Mouse (Mus musculus): ENCODE results near the gene Ephb1. TPM values are rescaled to one million over a fixed set of nuclear protein-coding genes. Genes with fewer than 3 reads are reported as not detected.

The Ephb1 gene
- polyA plus RNA-seq, 1 experiment from 2014 or later, result 6.5 TPM

DNA sequence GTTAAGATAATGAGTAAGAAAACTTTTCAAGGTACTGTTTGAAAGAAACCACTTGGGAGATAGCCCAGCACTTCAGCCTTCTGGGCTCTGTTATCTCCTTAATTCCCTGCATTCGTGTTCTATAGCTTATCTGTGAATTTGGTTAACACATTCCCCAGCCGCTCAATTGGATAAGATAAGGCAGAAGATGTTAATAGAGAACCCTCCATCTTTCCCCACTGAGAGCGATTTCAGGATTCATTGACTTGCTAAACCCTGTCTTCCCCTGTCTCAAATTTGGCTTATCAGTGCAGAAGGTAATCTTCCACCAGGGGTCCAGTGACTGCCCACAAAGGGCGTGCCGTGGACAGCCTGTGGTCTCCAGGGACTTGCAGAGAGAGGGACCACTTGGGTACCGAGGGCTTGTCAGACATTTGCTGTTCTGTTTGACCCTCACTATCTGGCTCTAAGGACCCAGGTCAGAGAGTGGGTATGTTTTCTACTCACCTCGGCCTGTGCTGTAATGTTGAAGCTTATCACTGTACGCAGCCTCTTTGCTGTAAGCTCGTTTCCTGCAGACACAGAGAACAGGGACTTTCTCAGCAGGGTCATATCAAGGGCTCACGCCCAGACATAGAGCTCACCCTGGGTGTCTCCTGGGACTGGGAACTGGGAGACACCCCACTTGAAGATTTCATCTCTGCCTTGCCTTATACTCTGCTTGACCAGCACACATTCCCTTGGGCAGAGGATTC, 358.9 kb downstream of the Ephb1 start:
- 77% methylated on average over 10 of the region's 10 CpGs for WGBS
- Histone ChIP-seq H3K27ac (no peak overlapping the region), H3K4me1 (no peaks in the 10 kb centered on the region), H3K4me2 (replicated peaks) (no peak overlapping the region), H3K4me3 (no peak overlapping the region), H3K9ac (no peak overlapping the region), H3K9me3 (no peaks in the 10 kb centered on the region), H3K27me3 (no peaks in the 10 kb centered on the region), H3K36me3 (no peaks in the 10 kb centered on the region)
- ATAC-seq (ENCODE audit: insufficient number of reproducible peaks, insufficient read depth, low FRiP score, low TSS enrichment), result no peak

DNA sequence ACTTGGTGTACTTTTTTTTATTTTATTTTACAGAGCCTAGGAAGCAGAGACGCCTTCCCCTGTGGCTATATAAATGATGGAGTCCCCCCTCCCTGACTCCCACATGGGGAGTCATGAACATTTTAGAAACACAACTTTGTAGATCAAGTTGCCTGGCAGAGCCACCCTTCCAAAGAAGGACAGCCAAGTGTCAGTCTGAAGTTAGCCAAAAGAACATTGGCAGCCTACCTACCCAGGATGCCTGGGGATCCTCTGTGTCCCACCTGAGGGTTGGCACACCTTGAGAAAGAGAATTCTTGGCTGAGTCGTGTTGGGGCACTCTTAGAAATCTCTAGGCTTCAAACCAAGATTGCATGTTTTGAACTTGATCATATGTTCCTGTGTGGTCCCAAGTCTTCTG, 360.4 kb downstream of the Ephb1 start:
- Histone ChIP-seq H3K4me3 (no peak overlapping the region), H3K27me3 (no peaks in the 10 kb centered on the region), H3K4me1 (no peaks in the 10 kb centered on the region), H3K36me3 (no peaks in the 10 kb centered on the region), H3K9me3 (no peaks in the 10 kb centered on the region), H3K27ac (no peak overlapping the region), H3K4me2 (replicated peaks) (no peak overlapping the region), H3K9ac (no peak overlapping the region)
- ATAC-seq (ENCODE audit: insufficient number of reproducible peaks, insufficient read depth, low FRiP score, low TSS enrichment), result no peak
- WGBS, result 88% methylated on average over 2 of the region's 2 CpGs

DNA sequence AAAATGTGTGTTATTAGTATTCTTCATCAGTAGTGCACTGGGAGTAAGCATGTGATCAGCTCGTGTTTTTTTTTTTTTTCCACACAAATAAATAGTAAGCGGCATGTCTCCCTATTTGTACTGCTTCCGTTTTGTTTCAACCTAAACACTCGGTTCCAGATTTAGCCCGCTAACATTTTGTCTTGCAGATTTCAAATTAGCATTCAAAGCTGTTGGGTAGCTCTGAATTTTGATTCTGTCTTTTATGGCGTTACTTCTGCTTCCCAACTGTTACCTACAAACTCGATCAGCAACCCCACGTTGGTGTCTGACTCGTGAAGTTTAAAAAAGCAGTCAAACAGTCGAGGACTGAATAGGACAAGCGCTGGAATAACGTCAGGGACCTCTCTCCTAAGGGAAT, 363.7 kb downstream of the Ephb1 start:
- no peak for ATAC-seq (ENCODE audit: insufficient number of reproducible peaks, insufficient read depth, low FRiP score, low TSS enrichment)
- Histone ChIP-seq H3K27ac (no peak overlapping the region), H3K27me3 (no peaks in the 10 kb centered on the region), H3K4me2 (replicated peaks) (no peak overlapping the region), H3K9me3 (no peaks in the 10 kb centered on the region), H3K4me3 (no peak overlapping the region), H3K4me1 (no peaks in the 10 kb centered on the region), H3K9ac (no peak overlapping the region), H3K36me3 (no peaks in the 10 kb centered on the region)
- 84% methylated on average over 12 of the region's 12 CpGs for WGBS

DNA sequence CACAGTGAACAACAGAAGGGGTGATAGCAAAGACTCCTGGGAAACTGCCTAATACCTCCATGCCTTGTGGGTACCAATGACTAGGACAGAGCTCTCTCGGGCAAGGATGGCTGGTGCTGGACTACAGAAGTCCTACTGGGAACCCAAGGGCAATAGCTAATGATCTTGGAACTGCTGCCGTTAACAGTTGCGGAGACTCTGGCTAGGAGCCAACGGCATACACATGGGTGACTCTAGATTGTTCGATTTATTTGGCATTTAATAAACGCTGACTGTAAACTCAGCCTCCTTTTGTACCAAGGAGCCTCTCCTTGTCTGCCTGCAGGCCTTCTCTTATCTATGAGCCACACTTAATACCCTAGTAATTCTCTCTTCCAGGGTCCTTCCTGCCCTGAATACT, 364.5 kb downstream of the Ephb1 start:
- H3K9me3 ChIP-seq, result no peaks in the 10 kb centered on the region
- no peaks in the 10 kb centered on the region for H3K36me3 ChIP-seq
- no peaks in the 10 kb centered on the region for H3K4me1 ChIP-seq
- no peak overlapping the region for H3K27ac ChIP-seq
- H3K4me2 ChIP-seq (replicated peaks), result no peak overlapping the region
- H3K4me3 ChIP-seq, result no peak overlapping the region
- 91% methylated on average over 6 of the region's 6 CpGs for WGBS
- no peaks in the 10 kb centered on the region for H3K27me3 ChIP-seq
- no peak for ATAC-seq (ENCODE audit: insufficient number of reproducible peaks, insufficient read depth, low FRiP score, low TSS enrichment)
- H3K9ac ChIP-seq, result no peak overlapping the region

DNA sequence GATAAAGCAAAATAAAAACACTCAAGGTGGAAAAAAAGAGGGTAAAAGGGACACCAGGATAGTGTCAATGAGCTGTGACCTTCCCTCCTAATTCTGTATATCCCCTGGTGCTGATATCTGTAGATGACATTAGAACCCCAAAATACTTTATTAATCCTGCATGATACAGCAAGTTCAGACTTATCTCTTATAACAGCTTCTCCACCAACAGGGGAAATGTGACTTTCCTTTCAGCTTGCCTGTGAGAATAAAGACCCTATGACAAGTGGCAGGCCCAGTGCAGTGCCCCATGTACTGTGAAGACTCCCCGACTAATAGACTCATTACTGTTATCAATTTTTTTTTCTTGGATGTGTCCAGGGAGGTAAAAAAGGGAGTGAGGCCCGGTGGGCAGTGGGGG, 367.6 kb downstream of the Ephb1 start:
- WGBS, result 70% methylated on average over 2 of the region's 2 CpGs
- no peak for ATAC-seq (ENCODE audit: insufficient number of reproducible peaks, insufficient read depth, low FRiP score, low TSS enrichment)
- Histone ChIP-seq H3K9ac (no peak overlapping the region), H3K4me1 (no peaks in the 10 kb centered on the region), H3K4me3 (no peak overlapping the region), H3K9me3 (no peaks in the 10 kb centered on the region), H3K4me2 (replicated peaks) (no peak overlapping the region), H3K27ac (no peak overlapping the region), H3K36me3 (no peaks in the 10 kb centered on the region), H3K27me3 (no peaks in the 10 kb centered on the region)

DNA sequence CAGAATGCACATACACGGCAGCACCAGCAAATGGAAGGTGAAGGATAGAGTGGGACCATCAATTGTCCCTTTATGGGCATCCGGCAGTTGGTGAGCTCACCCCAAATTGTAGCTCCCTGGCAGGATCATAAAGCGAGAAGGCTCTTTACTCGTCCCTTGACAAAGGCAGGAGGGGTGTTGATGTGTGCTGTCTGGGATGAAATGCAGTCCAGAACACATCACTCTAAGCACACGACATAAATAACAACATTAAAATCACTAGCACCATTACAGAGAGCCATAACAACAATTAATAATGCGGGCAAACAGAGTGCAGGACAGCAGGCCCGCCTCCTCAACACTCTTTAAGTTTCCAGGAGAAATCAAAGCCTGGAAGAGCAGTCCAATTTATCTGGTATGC, 372.1 kb downstream of the Ephb1 start:
- Histone ChIP-seq H3K27ac (no peak overlapping the region), H3K9me3 (no peaks in the 10 kb centered on the region), H3K4me1 (no peaks in the 10 kb centered on the region), H3K9ac (no peak overlapping the region), H3K4me2 (replicated peaks) (no peak overlapping the region), H3K4me3 (no peak overlapping the region), H3K36me3 (no peaks in the 10 kb centered on the region), H3K27me3 (no peaks in the 10 kb centered on the region)
- ATAC-seq (ENCODE audit: insufficient number of reproducible peaks, insufficient read depth, low FRiP score, low TSS enrichment), result no peak
- WGBS, result 87% methylated on average over 7 of the region's 7 CpGs

DNA sequence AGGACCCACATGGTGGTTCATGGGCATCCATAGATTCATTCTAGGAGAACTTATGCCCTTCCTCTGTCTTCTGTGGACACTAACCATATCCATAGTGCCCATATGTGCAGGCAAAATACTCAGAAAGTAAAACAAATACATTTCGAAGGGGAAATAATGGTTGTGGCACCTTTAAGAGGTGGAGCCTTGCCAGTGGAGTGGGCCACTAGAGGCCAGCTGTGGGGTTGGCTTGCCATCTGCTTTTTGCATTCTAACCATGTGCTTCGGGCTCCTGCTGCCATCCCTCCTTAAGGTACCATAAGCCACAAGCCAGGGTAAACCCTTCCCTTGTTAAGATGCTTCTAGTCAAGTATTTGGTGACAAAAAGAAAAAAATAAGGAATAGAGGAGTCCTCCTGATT, 373.3 kb downstream of the Ephb1 start:
- no peaks in the 10 kb centered on the region for H3K36me3 ChIP-seq
- H3K9ac ChIP-seq, result no peak overlapping the region
- H3K4me2 ChIP-seq (replicated peaks), result no peak overlapping the region
- H3K4me3 ChIP-seq, result no peak overlapping the region
- 79% methylated on average over 2 of the region's 2 CpGs for whole genome bisulfite sequencing
- ATAC-seq (ENCODE audit: insufficient number of reproducible peaks, insufficient read depth, low FRiP score, low TSS enrichment), result no peak
- no peaks in the 10 kb centered on the region for H3K27me3 ChIP-seq
- H3K27ac ChIP-seq, result no peak overlapping the region
- no peaks in the 10 kb centered on the region for H3K9me3 ChIP-seq
- H3K4me1 ChIP-seq, result no peaks in the 10 kb centered on the region

DNA sequence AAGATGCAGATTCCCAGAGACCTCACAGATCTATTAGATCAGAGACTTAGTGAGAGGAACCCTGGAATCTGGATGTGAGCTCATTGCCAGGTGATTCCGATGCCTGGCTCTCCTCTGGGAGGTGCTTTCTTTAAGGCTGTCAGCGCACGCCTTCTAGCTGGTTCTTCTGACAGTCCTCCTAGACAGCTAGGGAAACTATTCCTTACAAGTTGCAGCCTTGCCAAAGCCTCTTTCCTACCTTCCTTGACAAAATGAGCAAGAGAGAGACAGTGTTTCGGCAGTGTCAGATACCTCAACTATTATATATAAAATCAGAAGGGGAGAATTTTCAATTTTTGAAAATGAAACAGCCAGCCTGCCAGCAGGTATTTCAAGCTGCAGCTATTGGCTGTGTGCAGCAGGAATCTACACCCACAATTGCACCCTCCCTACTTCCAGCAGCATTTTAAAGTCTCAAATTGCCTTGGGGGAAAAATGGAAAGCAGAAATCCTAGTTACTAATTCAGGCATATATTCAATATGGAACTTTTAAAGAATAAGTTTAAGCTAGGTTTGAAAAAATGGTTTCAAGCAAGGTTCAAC, 377.5 kb downstream of the Ephb1 start:
- Histone ChIP-seq H3K9me3 (no peaks in the 10 kb centered on the region), H3K4me1 (no peaks in the 10 kb centered on the region), H3K4me2 (replicated peaks) (no peak overlapping the region), H3K27ac (no peak overlapping the region), H3K27me3 (no peaks in the 10 kb centered on the region), H3K4me3 (no peak overlapping the region), H3K9ac (no peak overlapping the region), H3K36me3 (no peaks in the 10 kb centered on the region)
- no peak for ATAC-seq (ENCODE audit: insufficient number of reproducible peaks, insufficient read depth, low FRiP score, low TSS enrichment)
- 94% methylated on average over 4 of the region's 4 CpGs for WGBS

DNA sequence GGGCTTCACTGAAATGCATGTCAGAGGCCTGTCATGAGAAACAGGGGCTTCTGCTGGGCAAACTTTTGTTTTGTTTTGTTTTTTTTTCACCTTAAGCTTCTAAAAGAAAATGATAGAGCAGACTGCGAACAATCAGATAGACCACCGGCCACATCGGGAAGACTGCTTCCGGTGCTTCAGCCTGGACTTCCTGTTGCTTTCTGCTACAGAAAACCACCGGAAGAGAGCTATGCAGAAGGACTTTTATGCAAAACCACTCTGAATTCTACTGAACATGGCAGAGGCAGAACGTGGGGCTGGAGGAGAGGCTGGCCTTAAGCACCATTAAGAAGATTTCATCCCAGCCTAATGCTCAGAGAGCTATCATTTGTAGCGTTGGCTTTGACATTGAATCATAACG, 382.2 kb downstream of the Ephb1 start:
- H3K4me1 ChIP-seq, result no peaks in the 10 kb centered on the region
- no peak overlapping the region for H3K4me3 ChIP-seq
- WGBS, result 69% methylated on average over 8 of the region's 8 CpGs
- no peak overlapping the region for H3K27ac ChIP-seq
- no peak overlapping the region for H3K4me2 ChIP-seq (replicated peaks)
- H3K9ac ChIP-seq, result no peak overlapping the region
- H3K9me3 ChIP-seq, result no peaks in the 10 kb centered on the region
- ATAC-seq (ENCODE audit: insufficient number of reproducible peaks, insufficient read depth, low FRiP score, low TSS enrichment), result no peak
- no peaks in the 10 kb centered on the region for H3K27me3 ChIP-seq
- no peaks in the 10 kb centered on the region for H3K36me3 ChIP-seq

DNA sequence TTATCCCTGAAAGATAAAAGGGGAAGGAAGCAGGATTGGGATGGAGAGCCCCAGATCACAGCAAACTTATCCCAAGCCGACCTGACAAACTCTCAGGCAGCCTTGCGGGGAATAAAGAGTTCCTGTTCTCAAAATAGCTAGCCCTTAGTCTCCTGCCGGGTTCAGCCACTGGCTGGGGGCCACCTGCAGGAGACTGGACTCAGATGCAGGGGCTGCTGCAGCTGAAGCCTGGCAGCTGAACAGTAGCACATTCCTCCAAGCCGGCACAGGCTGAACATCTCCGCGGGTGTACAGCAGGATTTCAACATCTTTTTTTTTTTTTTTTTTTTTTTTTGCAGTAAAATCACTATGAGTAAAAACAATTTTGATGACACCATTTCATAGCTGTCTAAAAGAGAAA, 382.7 kb downstream of the Ephb1 start:
- ATAC-seq (ENCODE audit: insufficient number of reproducible peaks, insufficient read depth, low FRiP score, low TSS enrichment), result no peak
- Histone ChIP-seq H3K9me3 (no peaks in the 10 kb centered on the region), H3K4me3 (no peak overlapping the region), H3K4me1 (no peaks in the 10 kb centered on the region), H3K9ac (no peak overlapping the region), H3K4me2 (replicated peaks) (no peak overlapping the region), H3K36me3 (no peaks in the 10 kb centered on the region), H3K27me3 (no peaks in the 10 kb centered on the region), H3K27ac (no peak overlapping the region)
- WGBS, result 17% methylated on average over 6 of the region's 6 CpGs

DNA sequence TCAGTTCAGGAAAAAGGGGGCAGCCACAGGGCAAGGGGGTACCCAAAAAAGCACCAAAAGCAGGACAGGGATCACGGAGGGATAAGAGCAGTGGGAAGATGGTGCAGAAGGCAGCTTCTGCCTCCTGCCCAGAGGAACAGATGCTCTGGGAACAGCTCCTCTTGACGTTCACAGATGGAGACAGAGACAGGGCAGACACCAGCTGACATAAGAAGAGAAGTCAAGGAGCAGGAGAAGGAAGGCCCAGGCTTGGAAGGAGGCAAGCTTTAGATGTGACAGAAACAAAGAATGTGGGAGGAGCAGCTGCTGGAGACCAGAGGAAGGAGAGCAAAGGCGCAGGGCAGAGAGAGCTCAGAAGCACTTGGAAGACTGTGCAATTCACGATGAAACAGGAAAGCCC, 398.3 kb downstream of the Ephb1 start:
- 36% methylated on average over 4 of the region's 4 CpGs for WGBS
- H3K9me3 ChIP-seq, result no peaks in the 10 kb centered on the region
- no peak overlapping the region for H3K27ac ChIP-seq
- H3K4me2 ChIP-seq (replicated peaks), result no peak overlapping the region
- ATAC-seq (ENCODE audit: insufficient number of reproducible peaks, insufficient read depth, low FRiP score, low TSS enrichment), result no peak
- no peak overlapping the region for H3K4me3 ChIP-seq
- no peaks in the 10 kb centered on the region for H3K4me1 ChIP-seq
- no peaks in the 10 kb centered on the region for H3K27me3 ChIP-seq
- H3K36me3 ChIP-seq, result no peaks in the 10 kb centered on the region
- no peak overlapping the region for H3K9ac ChIP-seq

DNA sequence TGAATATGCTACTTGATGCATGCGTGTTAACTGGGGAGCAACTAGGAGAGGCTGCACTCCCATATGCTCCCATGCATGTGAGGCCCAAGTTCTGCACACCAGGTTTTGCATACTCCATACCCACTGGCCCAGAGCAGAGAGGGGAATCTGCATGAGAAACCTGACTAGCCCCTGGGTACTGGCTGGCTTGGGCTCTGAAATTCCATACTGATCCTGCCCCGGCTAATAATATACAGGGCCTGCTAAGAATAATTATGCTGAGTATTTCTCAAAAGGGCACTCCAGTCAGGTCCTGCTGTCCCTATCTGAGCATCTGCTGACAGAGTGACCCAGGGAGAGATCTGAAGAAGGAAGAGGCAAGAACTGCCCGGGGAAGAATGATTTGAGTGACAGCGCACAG, 400.0 kb downstream of the Ephb1 start:
- Histone ChIP-seq H3K4me3 (no peak overlapping the region), H3K27ac (no peak overlapping the region), H3K36me3 (no peaks in the 10 kb centered on the region), H3K9me3 (no peaks in the 10 kb centered on the region), H3K4me2 (replicated peaks) (no peak overlapping the region), H3K9ac (no peak overlapping the region), H3K4me1 (no peaks in the 10 kb centered on the region), H3K27me3 (no peaks in the 10 kb centered on the region)
- WGBS, result 63% methylated on average over 4 of the region's 4 CpGs
- ATAC-seq (ENCODE audit: insufficient number of reproducible peaks, insufficient read depth, low FRiP score, low TSS enrichment), result no peak

All from embryonic facial prominence, embryonic 12.5 days (tissue).